Mouse (Mus musculus) kidney, embryonic 14.5 days (tissue): ENCODE data around the gene C030005K15Rik. TPM values are rescaled to one million over a fixed set of nuclear protein-coding genes. Genes with fewer than 3 reads are reported as not detected.
"Not testable (repeated sequence)": the region's sequence is repeated elsewhere in the genome, so short reads cannot be mapped to it uniquely, and the experiment has no call there.

Experiments used
- ATAC-seq: fragments of 200-750 bp; cut with Nextera tagmentation; 2 replicates; pipeline ENCODE4 v1.8.0; 2017; ENCODE audit warnings: moderate number of reproducible peaks, mild to moderate bottlenecking, moderate TSS enrichment, moderate library complexity; ENCODE audit not compliant: low FRiP score, low TSS enrichment
- H3K27ac ChIP-seq: fragments of 300-500 bp; sonication (generic); 2 replicates; pipeline ENCODE4 v1.5.1; 2014; ENCODE audit warnings: low read depth, mild to moderate bottlenecking, low read length, moderate library complexity, mixed read lengths
- H3K27me3 ChIP-seq: fragments of 300-500 bp; sonication (generic); 2 replicates; pipeline ENCODE4 v1.6.1; 2014; ENCODE audit warnings: mild to moderate bottlenecking, low read length; ENCODE audit not compliant: control insufficient read depth, insufficient read depth
- H3K36me3 ChIP-seq: fragments of 300-500 bp; sonication (generic); 2 replicates; pipeline ENCODE4 v1.6.1; 2014; ENCODE audit warnings: low read length, mixed read lengths; ENCODE audit not compliant: control insufficient read depth, insufficient read depth
- H3K4me1 ChIP-seq: fragments of 300-500 bp; sonication (generic); 2 replicates; pipeline ENCODE4 v1.6.1; 2014; ENCODE audit warnings: low read length, mixed read lengths; ENCODE audit not compliant: control insufficient read depth, insufficient read depth
- H3K4me2 ChIP-seq: fragments of 300-500 bp; sonication (generic); replicated peaks from 2 replicates; pipeline ENCODE4 v1.6.1; 2014; ENCODE audit warnings: low read depth, mild to moderate bottlenecking, low read length
- H3K4me3 ChIP-seq: fragments of 300-500 bp; sonication (generic); 2 replicates; pipeline ENCODE4 v1.5.1; 2014; ENCODE audit warnings: mild to moderate bottlenecking, low read length
- H3K9ac ChIP-seq: fragments of 300-500 bp; sonication (generic); 2 replicates; pipeline ENCODE4 v1.6.1; 2014; ENCODE audit warnings: low read depth, mild to moderate bottlenecking, low read length, moderate library complexity
- H3K9me3 ChIP-seq: fragments of 300-500 bp; sonication (generic); 2 replicates; pipeline ENCODE4 v1.6.1; 2016; ENCODE audit warnings: low read length; ENCODE audit not compliant: control insufficient read depth
- WGBS: fragments of 180-500 bp; shearing (Covaris S2); extraction: QIAGEN DNeasy Blood & Tissue Kit; methylation state at CpG from one replicate; pipeline ENCODE4 v1.1.7; 2014; 5-methylcytosine and 5-hydroxymethylcytosine counted together
- polyA plus RNA-seq: library from polyadenylated mRNA; unstranded; fragments of >200 nt; fragmentation: Nextera tagmentation; extraction: Ambion mirVana; gene quantifications from 2 replicates; pipeline ENCODE4 v1.2.1, GENCODE M21; 2014

Gene C030005K15Rik
- polyA plus RNA-seq: not detected in 2 replicates

DNA sequence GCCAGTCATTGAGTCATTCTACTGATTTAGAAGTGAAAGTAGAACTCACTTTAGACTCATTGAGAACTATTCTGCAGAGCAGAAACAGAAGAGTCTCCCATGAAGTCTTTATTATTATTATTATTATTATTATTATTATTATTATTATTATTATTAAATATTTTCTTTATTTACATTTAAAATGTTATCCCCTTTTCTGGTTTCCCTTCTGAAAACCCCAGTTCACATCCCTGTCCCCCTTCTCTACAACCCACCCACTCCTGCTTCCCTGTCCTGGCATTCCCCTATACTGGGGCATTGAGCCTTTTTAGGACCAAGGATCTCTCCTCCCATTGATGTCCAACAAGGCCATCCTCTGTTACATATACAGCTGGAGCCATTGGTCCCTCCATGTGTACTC, at the start of gene C030005K15Rik:
Gene C030005K15Rik, minus strand, starts transcription at position 101 of the 400 bp plus-strand sequence.
- H3K4me2 ChIP-seq, H3K4me3 ChIP-seq, H3K9me3 ChIP-seq, ATAC-seq, H3K27ac ChIP-seq, H3K4me1 ChIP-seq, H3K27me3 ChIP-seq, H3K36me3 ChIP-seq, H3K9ac ChIP-seq: not testable (repeated sequence)

DNA sequence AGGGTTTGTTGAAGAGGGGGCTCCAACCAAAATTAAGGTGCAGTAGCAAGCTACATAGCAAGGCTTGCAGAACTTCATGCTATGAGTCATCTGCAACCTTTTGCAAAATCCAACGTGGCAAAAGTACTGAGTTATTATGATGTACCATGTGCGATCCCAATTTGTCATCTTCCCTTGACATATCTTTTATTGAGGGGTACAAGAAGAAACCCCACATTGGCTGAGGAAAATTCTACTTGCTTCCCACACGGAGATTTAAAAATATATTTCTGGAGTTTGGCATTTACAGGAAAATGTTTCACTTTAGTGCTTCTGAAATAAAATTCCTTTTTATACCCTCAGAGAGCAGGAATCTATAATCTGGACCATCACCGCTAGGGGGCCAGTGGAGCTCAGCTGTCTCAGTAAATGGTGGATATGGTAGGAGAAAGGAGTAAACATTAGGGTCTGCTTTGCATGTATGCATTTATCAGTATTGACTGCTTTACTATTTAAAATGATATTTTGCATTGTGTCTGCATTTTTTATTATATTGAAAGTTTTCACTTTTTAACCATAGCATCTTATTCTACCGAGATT, 41.7 kb upstream of the C030005K15Rik start:
- Histone ChIP-seq H3K9ac (no peak overlapping the region), H3K27ac (no peak overlapping the region), H3K4me3 (no peak overlapping the region), H3K4me2 (no peak overlapping the region), H3K9me3 (no peaks in the 10 kb centered on the region), H3K27me3 (no peaks in the 10 kb centered on the region), H3K36me3 (no peaks in the 10 kb centered on the region), H3K4me1 (no peaks in the 10 kb centered on the region)
- no peak for ATAC-seq
- 60% methylated on average over 5 of the region's 5 CpGs for WGBS

DNA sequence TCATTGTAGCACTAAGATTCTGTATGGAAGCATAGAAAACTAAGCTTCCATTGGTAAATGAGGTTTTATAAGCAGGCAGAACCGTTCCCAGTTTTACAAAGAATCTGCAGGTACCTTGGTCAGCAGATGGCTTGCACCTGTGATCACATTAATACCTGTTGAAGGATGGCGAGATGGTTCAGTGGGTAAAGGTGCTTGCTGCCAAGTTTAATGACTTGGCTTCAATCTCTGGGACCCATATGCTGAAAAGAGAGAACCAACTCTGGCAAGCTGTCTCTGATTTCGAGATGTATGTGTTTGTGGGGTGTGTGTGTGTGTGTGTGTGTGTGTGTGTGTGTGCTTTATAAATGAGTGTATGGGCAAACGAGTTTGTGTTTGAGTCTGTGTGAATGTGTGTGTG, 27.3 kb upstream of the C030005K15Rik start:
- Histone ChIP-seq H3K4me3 (no peak overlapping the region), H3K4me2 (no peak overlapping the region)
- WGBS: 82% methylated on average over 4 of the region's 4 CpGs

DNA sequence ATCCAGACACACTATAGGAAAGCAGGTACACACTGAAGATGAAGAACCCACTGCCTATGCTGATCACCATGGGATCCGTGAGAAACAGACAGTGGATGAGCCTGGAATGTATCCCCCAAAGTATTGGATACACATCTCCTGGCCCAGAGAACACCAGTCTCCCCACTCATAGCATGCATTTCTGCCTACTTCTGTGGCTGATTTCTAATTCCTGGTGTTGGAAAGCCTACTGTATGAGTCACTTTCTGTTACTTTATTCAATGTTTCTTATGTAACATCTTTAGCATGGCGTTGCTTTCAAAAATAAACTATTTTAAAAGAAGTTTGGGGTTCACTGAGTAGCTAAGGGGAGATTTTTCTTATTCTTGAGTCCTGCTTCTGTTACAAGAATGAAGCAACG, 20.7 kb upstream of the C030005K15Rik start:
- Histone ChIP-seq H3K36me3 (no peaks in the 10 kb centered on the region), H3K4me3 (no peak overlapping the region), H3K27ac (no peak overlapping the region), H3K27me3 (no peaks in the 10 kb centered on the region), H3K4me2 (no peak overlapping the region), H3K4me1 (no peaks in the 10 kb centered on the region), H3K9ac (no peak overlapping the region), H3K9me3 (no peaks in the 10 kb centered on the region)
- WGBS: 82% methylated on average over 3 of the region's 3 CpGs
- ATAC-seq: no peak

More for the DNA sequence above, 27.3 kb upstream of the C030005K15Rik start:
- H3K9ac ChIP-seq: no peak overlapping the region
- no peaks in the 10 kb centered on the region for H3K36me3 ChIP-seq
- no peaks in the 10 kb centered on the region for H3K27me3 ChIP-seq
- ATAC-seq: no peak
- H3K9me3 ChIP-seq: no peaks in the 10 kb centered on the region
- H3K27ac ChIP-seq: no peak overlapping the region
- H3K4me1 ChIP-seq: no peaks in the 10 kb centered on the region

DNA sequence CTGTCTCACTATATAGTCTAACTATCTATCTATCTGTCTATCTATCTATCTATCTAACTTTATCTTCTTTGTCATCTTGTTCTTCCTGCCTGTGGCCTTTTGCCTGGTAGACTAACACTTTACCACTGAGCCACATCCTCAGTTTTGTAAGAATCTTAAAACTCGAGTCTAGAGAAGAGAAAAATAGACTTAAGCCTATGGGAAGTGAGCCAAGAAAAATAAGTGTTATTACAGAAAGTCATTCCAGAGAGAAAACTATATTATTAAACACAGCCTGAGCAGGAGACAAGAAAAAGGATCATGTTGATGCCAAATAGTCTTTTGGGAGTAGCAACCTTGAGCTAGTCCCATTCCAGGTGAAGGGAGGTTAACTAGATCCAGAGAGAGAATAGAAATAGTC, 626 bp downstream of the C030005K15Rik start:
- 44% methylated on average over 1 of the region's 1 CpGs for WGBS
- no peak overlapping the region for H3K4me3 ChIP-seq
- H3K4me1 ChIP-seq: no peaks in the 10 kb centered on the region
- H3K9me3 ChIP-seq: no peaks in the 10 kb centered on the region
- no peak overlapping the region for H3K9ac ChIP-seq
- no peaks in the 10 kb centered on the region for H3K27me3 ChIP-seq
- ATAC-seq: no peak
- no peak overlapping the region for H3K27ac ChIP-seq
- no peaks in the 10 kb centered on the region for H3K36me3 ChIP-seq
- H3K4me2 ChIP-seq: no peak overlapping the region

DNA sequence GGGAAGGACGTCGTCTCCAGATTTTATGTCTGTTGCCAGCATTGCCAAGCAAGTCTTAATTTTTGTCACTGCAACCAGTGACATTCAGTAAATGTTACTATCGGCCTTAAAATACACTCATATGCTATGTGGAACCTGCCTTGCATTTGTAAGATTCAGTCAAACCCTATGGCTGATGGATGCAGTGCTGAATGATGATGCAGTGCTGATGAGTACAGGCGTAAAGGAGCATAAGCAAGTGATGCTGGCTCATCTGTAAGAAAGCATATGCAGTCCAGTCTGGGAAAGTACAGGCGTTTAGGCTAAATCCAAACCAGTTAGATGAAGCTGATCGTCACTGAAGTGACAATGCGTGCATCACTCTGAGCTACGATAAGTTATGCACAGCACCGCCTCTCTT, 3.8 kb downstream of the C030005K15Rik start:
- no peaks in the 10 kb centered on the region for H3K36me3 ChIP-seq
- no peak overlapping the region for H3K27ac ChIP-seq
- no peaks in the 10 kb centered on the region for H3K27me3 ChIP-seq
- no peaks in the 10 kb centered on the region for H3K9me3 ChIP-seq
- H3K4me3 ChIP-seq: no peak overlapping the region
- H3K9ac ChIP-seq: no peak overlapping the region
- H3K4me2 ChIP-seq: no peak overlapping the region
- 90% methylated on average over 9 of the region's 9 CpGs for WGBS
- H3K4me1 ChIP-seq: no peaks in the 10 kb centered on the region
- no peak for ATAC-seq

DNA sequence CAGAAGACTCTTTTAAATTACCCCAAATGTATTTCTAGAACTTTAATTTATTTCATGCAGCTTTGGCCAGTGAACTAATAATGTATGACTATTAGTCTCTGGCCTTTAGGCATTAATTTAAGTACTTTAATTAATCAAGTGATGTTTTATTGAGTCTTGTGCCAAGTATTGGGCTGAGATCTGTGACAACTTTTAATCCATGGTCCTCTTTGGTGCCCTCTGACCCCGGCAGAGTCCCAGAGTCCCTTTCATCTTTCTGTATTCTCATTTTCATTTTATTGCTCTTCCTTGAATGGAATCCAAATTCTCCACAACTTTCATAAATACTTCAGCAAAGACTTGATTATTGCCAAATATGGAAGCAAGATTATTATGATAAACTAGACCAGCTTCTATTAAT, 5.9 kb downstream of the C030005K15Rik start:
- Histone ChIP-seq H3K4me1 (no peaks in the 10 kb centered on the region), H3K27me3 (no peaks in the 10 kb centered on the region), H3K4me3 (no peak overlapping the region), H3K36me3 (no peaks in the 10 kb centered on the region), H3K9ac (no peak overlapping the region), H3K9me3 (no peaks in the 10 kb centered on the region), H3K4me2 (no peak overlapping the region), H3K27ac (no peak overlapping the region)
- 0 out of 2 replicates have a peak, but pooled peaks have one; percentile 32 for ATAC-seq
- WGBS: 61% methylated on average over 1 of the region's 1 CpGs

DNA sequence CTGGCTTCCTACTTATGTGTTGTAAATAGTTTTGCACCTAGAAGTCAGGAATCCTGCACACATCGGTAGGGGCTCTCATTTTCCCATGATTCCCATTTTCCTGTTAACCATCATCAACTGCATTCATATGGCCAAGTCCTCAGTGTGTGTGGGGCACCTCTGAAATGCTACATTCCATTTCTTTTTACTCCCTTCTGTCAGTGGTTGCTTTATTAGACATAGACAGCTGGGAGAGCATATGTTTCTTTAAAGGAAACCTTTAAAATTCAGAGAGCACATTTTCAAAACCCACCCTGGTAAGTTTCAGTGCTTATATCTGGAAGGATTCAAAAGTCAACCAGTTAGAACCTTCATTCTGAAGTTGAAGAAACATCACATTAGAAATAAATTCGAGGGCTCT, 8.5 kb downstream of the C030005K15Rik start:
- no peak for ATAC-seq
- H3K9me3 ChIP-seq: no peaks in the 10 kb centered on the region
- H3K4me2 ChIP-seq: no peak overlapping the region
- no peaks in the 10 kb centered on the region for H3K27me3 ChIP-seq
- H3K27ac ChIP-seq: no peak overlapping the region
- no peak overlapping the region for H3K9ac ChIP-seq
- no peaks in the 10 kb centered on the region for H3K4me1 ChIP-seq
- WGBS: 76% methylated on average over 2 of the region's 2 CpGs
- H3K4me3 ChIP-seq: no peak overlapping the region
- H3K36me3 ChIP-seq: no peaks in the 10 kb centered on the region

DNA sequence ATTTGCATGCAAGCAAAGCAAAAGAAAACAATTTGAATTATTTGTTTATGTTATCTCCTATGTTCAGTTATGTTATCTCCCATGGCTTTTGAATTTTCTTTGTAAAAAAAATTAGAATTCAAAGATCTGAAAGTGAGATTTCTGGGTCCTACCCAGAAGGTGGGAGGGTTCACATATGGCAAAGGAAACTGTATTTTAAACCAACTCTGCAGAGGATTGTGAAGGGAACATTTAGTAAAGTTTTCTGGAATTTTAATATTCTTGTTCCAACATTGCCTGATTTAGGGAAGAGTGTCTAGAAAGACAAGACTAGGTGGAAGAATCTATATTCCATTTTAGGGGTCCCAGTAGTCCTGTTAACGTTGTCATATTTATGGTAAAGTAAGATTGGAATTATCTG, 9.3 kb downstream of the C030005K15Rik start:
- H3K27me3 ChIP-seq: no peaks in the 10 kb centered on the region
- no peak overlapping the region for H3K27ac ChIP-seq
- H3K9ac ChIP-seq: no peak overlapping the region
- no peak overlapping the region for H3K4me2 ChIP-seq
- no peaks in the 10 kb centered on the region for H3K36me3 ChIP-seq
- no peak overlapping the region for H3K4me3 ChIP-seq
- ATAC-seq: no peak
- H3K4me1 ChIP-seq: no peaks in the 10 kb centered on the region
- 85% methylated on average over 1 of the region's 1 CpGs for WGBS
- H3K9me3 ChIP-seq: no peaks in the 10 kb centered on the region
